Mouse (Mus musculus): ENCODE results near the gene Zfhx3.

Gene Zfhx3

DNA sequence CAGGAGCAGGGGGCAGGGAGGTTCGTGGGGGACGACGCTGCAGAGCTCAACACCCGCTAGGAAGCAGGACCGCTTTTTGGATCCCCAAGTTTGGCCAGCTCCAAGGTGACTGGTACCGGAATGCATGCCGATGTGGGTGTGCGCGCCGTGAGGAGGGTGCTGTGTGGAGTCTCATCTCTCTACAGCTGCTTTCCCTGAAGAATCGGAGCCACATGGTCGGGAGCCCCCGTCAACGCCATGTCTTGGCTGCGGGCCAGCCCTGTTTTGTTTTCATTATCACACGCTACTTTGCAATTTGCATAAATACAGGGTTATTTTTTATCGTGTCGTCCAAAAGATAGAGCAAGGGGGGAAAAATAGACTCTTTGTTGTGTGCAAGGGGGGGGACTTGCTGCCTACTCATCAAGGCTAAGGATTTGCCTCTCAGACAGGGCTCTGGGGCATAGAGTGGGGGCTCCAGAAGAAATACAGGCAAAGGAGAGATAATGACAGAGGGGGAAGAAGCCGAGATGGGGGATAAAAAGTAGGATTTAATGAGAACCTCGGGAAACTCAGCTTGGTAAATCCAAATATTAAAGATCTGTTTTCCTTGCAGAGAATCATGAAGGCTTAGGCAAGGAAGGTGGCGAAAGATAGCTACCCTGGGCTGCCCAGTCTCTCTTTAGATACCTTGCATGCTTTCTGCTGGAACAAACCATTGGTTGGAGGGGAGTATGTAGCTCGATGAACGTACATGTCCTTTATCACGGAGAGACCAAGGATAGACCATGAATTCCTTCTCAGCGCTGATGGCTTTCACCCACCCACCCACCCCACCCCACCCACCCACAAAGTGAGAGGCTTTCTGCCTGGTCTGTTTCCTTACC lies 595.5 kb downstream of the Zfhx3 start:
- no peak for DNase-seq (ENCODE audit: low spot score in 2 of 2)

DNA sequence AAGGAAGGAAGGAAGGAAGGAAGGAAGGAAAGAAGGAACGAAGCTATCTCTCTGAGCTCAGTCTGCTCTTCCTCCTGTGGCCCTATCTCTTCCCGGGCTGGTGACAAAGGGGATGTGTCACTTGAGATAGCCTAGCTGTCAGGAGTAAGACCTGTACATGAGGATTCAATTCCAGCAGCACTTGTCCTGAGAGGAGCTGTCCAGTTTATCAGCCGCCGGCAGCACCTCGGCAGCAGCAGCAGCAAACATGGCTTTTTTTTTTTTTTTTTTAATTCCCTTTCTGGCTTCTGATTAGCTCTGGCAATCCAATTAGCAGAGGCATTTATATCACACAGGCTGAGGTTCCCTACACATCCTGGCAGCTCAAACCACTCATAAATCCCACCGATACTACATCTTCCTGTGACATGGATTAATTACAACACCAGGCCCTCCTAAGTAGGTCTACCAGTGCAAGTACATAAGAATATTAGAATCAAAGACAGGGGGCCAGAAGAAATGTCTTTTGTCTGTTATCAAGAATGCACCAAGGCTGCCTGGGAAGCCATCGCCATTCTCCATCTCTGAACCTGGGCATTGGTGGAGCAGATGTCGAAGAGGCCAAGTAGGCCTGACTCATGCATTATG lies 596.6 kb downstream of the Zfhx3 start:
- no peak for DNase-seq (ENCODE audit: low spot score in 2 of 2)

DNA sequence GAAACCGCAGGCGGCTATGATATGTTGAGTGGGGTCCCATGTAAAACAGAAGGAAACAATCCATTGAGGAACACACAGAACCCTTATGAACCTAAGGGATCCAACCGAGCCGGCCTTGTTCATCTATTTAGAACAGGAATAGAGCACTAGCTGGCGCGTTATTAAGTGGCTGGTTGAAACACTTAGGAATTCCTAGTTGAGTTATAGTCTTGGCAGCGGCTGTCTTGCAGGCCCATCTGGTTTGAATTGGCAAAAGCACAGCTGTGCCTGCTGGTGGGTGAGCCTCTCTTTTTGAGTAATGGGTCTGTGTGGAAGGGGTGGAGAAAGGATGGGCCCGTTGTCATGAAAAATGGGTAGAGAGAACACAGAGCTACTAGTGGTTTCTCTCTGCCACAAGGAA lies 610.1 kb downstream of the Zfhx3 start:
- no peak for DNase-seq (ENCODE audit: low spot score in 2 of 2)

DNA sequence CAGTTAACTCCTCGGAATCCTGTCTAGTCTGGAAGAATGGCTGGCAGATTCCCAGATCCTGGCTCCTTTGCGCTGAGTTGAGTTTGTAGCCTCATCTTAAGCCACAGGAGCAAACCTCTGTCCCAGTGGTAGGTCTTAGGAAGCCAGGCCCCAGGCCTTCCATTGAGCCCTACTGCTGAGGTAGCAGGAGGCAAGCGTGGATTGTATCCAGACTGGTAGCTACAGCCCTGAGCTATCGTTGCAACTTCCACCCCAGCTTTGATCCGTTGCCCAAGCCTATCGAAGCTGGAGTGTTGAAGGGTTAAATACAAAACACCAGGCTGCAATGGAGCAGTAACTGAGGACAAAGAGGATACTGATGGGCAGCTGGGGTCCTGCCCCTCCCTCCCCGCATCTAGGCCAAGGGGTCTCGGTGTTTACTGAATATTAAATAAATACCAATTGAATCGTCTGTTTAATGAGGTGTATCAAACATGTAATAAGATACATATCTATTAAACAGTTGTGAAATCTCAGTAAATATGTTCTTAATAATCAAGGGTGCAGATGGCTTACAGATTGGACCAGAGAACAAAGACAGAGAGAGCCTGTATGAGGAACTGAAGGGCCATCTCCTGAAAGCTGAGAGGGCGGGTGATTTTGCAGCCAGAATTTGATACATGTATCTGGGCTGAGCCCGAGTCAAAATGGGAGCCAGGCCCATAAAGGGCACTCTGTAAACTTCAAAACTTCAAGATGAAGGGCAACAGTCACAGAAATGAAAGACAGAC lies 611.5 kb downstream of the Zfhx3 start:
- DNase-seq (ENCODE audit: low spot score in 2 of 2), result no peak

DNA sequence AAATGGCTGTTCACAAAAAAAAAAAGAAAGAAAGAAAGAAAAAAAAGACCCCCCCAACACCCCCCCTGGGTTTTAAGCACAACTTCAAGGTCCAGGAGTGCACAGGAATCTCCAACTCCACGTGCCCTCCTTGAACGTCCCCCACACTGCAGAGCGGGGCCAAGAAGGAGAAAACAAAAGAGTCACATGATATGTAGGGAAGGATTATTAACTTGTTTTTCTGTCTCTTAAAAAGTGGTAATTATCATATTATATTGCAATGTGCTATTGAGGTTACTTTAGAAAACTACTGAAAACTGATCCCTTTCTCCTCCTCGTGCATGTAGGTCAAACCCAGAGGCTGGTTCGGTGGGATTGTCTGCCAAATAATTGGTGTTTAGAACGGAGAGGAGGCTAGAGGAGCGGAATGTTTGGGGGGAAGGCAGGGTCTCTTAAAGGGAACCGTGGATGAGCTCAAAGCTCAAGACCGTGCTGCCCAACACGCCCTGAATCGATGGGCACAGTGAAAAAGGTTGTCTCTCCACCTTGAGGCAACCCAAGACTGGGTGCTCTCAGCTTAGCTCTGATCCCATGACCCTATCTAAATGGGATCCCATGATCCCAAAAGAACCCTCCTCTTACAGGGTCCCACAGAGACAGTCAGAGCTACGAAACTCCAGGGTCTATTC lies 612.3 kb downstream of the Zfhx3 start:
- DNase-seq (ENCODE audit: low spot score in 2 of 2), result no peak

DNA sequence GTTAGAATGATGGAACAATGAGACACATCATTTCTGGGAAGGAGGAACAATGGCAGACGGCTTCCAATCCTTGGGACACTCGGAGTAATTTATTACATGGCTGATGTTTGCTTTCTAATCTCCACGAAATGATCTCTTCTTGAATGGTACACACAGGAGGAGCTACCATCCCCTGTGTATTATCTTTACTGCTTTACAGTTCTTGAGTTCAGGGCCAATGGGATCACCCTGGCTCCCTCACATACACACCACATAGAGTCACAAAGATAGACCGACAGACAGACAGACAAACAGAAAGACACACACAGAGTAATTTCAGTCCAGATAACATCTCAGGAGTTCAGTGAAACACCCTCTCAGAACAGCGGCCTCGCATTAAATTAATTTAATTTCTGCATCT lies 621.0 kb downstream of the Zfhx3 start:
- no peak for DNase-seq (ENCODE audit: low spot score in 2 of 2)

DNA sequence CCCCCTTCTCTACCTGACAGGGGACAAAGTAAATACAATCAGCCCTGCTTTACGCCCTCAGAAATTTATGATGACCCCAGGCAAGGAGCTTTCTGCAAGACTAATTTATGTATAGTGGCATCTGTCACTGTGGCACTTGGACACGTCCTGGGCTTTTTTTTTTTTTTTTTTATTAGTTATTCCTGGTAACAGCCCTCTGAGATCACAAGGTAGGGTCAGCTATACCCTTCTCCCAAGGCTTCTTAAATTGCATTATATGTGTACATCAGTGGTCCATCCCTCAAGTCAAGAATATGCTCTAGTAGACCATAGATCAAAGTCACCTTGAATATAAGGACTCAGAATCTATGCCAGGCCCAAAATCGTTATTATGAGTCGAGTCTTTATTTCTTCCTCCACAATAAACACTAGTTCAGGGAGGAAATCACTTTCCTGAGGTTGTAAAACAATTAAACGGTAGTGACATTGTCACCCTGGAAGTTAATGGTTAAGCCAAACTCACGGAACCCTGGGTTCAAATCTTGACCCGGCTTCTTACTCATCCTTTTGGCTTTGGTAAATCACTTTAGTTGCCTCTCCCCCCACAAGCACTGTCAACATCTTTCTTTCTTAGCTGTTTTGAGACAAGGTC lies 621.6 kb downstream of the Zfhx3 start:
- no peak for DNase-seq (ENCODE audit: low spot score in 2 of 2)

DNA sequence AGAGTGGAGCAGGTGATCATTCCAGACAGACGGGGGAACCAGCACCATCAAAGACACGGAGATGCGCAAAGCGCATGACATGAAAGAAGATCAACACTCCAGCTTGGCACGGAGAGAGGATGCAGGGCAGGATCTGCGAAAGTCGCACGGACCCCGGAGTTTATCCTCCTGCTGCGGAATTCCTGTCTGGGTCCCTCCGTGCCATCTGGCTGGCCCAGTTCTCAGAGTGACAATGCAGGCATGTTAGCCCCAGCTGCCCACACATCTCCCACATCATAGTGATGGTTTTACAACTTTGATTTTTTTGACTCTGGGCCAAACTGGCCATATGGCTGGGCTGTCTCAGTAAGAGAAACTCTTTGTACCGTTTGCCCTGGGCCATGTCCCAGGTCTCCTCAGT lies 623.6 kb downstream of the Zfhx3 start:
- no peak for DNase-seq (ENCODE audit: low spot score in 2 of 2)

DNA sequence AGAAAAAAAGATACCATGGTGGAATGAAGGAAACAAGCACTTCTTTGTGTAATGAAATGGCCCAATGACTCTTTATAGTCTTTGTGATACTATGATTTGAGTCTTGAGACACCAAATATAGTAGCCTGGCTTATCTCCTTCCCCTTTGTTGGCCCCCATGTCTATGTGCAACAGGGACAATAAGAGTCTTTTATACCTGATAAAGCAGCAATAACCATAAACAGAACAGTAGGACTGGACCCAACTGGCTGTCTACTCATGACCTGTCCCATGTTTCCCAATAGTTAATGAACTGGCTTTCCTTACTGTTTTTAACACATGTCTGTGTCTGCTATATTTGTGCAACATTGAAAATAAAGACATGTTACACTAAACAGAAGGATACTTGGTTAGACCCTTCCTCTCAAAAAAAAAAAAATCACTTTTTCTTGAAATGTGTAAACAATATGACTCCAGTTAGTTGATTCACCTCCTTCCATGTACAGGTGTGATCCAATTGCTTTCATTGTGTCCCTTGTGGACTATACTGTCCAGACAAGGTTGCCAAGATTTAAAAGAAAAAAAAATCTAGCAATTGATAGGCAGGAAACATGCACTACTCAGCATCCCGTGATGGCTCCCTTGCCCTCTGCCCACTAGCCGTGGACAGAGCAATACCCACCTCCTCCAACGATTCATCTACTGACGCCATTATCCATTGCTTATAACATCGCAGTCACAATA lies 631.0 kb downstream of the Zfhx3 start:
- no peak for DNase-seq (ENCODE audit: low spot score in 2 of 2)

DNA sequence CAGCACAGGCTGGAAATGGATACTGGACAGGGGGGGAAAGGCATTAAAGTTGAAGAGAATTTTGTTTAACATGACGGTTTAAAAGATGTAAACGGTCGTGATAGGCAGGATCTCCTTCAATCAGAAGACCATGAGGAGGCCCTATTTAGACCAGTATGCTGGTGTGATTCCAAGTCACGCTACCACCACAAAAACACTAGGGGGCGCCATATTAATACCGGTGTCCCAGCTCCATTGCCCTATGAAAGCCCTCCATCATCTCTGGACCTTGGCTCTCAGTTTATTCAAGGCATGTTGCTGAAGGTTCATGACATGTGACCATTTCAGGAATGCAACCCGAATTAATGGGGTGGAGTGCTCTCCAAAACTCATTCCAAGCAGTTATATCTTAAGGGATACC lies 631.7 kb downstream of the Zfhx3 start:
- peak; percentile 9 to 24 for DNase-seq (ENCODE audit: low spot score in 2 of 2)

DNA sequence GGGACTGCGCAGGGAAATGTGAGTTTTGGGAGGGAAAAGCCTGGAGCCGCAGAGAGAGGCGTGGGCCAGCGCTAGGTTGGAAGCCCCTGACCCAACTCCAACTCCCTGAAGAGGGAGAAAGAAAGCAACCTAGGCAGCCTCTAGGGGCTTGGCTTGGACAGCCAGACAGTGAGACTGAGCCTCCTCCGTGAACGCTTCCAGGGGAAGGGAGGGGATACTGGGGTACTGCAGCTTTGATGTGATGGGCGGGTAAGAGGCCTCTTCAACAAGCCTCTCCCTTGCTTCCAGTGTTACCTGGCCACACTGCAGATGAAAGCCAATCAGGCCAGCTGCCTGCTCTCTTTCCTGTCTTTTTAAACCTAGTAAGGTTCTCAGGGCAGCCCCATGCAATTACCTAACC lies 635.1 kb downstream of the Zfhx3 start:
- DNase-seq (ENCODE audit: low spot score in 2 of 2), result no peak

DNA sequence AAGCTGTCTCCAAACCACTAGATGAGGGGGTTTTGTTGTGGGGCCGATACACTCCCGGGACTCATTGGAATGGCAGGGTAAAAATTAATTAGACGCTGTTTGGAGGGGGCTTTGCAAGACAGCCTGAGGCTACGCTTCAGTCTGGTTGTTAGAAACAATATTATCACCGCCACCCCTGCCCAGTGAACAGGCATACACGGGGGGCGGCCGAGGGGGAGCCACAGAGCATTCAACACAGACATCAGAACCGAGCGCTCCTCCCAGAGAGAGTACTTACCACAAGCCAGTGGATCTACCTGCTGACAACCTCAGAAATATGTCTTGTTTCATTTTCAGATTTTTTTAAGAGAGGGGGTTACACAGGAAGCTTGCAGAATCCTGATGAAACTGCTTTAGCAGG lies 635.9 kb downstream of the Zfhx3 start:
- no peak for DNase-seq (ENCODE audit: low spot score in 2 of 2)

DNA sequence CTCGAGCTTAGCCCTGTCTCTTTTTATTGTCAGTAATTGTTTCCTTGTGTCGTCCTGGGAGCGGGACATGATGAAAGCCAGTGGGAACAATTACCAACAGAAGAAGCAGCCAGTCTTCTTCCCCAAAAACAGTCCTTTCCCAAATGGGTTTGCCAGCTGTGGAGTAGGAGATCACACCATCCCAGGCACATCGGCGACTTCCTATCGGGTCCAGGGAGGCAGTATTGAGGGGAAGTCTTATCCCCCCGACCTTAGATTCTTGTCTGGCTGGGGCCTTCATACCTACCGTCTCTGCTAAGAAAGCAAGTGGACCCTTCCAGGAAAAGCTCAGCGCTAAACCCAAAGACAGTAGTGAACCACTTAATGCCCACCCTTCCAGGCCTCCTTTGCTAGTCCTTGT lies 637.4 kb downstream of the Zfhx3 start:
- no peak for DNase-seq (ENCODE audit: low spot score in 2 of 2)

DNA sequence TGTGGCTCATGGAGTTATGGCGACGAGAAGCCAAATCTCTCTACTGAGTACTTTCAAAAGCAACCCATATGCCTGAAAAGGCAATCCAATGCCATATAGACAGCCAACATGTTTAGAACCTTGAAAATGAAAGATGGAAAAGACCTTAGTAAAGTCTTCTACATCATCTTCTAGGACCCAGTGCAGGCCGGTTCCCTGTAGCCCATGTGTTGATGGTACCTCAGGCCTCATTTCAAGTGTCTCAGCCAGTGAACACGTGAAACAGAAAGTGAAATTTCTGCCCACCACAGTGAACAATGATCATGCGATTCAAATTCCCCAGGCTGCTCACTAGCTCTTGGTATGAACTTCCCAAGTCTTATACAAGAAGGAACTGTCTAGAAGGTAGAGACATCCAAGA lies 637.9 kb downstream of the Zfhx3 start:
- no peak for DNase-seq (ENCODE audit: low spot score in 2 of 2)

DNA sequence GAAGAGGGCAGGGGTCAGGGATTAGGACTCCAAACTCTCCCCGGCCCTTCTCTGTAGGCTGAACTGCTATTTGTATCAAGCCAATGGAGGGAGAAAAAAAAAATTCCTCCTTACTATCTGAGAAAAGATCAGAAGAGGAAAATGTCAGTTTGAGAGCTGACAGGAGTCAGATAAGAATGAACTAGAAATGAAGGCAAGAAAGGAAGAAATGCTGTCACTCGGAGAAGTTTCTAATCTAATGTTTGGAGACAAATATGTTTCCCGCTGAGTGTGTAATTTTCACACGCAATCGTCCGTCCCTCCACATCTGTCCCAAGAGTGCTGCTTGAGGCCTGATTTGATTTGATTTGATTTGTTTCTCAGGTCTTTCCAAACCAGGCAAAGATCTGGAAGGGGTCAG lies 639.1 kb downstream of the Zfhx3 start:
- no peak for DNase-seq (ENCODE audit: low spot score in 2 of 2)

DNA sequence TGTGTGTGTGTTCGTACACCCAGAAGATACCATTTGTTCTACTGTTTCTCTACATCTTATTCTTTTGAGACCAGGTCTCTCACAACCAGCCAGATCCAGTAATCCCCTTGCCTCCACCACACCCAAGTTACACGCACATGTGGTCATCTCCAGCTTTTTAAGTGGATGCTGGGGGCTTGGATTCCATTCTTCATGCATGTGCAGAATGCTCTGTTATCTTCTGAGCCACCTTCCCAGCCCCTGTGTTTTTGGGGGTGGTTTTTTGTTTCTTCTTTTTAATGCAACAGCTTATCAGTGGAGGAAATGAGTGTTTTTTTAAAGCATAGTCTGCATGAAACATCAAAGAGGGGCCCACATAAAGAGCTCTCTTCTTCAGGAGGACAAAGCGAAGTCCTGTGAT lies 639.8 kb downstream of the Zfhx3 start:
- DNase-seq (ENCODE audit: low spot score in 2 of 2), result no peak

DNA sequence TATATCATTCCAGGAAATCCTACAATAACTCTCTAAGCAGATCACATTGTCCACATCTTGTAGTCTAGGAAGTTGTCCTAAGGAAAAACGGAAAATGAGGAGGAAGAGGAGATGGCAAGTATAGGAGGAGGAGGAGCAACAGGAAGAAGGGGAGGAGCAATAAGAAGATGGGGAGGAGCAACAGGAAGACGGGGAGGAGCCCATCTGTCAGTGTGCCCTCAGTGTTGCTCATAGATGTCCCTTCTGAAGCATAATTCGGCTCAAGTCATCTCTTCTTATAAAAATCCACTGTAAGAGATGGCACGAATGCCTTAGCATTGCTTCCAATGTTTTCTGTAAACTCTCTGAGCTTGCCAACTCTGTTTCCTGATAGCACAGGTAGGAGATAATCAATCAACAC lies 640.8 kb downstream of the Zfhx3 start:
- no peak for DNase-seq (ENCODE audit: low spot score in 2 of 2)

DNA sequence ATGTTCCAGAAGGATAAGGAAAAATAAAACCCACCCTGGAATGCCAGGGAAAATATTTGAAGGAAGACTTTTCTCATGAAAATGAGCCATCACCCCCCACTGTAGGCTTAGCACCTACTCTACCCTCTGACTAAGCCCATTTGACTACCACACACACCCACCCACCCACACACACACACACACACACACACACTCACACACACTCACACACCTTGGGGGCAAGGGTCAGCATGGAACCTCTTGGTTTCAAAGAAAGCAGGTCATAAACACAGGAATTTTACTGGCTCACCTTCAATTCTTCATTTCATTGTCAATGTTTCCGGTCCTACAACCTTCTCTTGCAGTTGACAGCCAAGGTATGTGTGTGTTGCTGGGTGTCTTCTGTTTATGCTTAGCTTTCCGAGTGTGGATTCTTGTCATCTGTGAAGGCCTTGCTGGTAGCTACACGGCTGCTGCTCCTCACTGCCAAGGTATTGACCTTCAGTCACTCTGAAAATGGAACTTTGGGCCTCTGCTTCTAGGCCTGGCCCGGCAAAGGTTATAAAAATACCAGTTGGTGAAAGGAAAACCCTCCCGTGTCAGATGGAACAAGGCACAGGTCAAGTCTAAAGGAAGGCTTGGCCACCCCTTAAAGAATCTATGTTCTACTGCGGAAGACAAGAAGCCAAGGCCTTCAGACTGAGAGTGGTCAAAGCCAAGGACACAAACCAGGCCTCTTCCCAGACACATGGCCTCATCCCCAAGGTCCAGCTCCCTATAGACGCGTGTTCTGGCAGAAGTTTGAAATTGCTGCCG lies 641.6 kb downstream of the Zfhx3 start:
- no peak for DNase-seq (ENCODE audit: low spot score in 2 of 2)

DNA sequence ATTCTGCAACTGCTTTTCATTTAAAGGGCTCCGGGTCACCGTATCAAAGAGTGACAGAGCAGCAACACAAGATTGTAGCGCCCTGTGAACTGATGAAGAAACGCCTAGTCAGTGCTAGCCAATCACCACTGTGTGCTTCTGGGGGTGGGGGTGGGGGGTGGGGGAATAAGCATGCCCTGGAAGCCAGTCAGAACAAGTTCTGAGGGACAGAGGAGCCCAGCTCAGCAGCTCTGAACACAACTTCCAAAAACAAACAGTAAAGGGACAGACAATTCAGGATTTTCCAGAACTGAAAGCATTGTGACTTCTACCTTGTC lies 642.2 kb downstream of the Zfhx3 start:
- DNase-seq (ENCODE audit: low spot score in 2 of 2), result no peak

DNA sequence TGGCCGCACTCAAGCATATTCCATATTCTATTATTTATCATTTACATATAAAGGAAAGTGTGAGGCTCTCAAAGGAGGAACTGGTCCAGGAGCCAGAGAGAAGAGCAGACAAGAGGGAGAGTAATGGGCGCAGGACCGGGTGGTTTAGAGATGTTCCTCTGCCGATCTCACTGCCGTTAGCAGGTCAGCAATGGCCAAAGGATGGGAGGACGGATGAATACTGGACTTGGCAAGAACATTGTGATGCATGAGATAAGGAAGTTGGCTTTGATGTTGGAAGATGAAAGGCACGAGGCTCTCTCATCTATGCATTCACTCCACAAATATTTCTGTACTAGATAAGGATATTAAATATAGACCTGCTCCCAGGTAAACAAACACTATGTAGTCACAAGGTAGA lies 648.6 kb downstream of the Zfhx3 start:
- DNase-seq (ENCODE audit: low spot score in 2 of 2), result no peak

Measured in natural killer cell, adult 2 months (primary cell).